Comparison of ENCODE assay signal across 8 mouse cellular contexts in the genomic region with DNA sequence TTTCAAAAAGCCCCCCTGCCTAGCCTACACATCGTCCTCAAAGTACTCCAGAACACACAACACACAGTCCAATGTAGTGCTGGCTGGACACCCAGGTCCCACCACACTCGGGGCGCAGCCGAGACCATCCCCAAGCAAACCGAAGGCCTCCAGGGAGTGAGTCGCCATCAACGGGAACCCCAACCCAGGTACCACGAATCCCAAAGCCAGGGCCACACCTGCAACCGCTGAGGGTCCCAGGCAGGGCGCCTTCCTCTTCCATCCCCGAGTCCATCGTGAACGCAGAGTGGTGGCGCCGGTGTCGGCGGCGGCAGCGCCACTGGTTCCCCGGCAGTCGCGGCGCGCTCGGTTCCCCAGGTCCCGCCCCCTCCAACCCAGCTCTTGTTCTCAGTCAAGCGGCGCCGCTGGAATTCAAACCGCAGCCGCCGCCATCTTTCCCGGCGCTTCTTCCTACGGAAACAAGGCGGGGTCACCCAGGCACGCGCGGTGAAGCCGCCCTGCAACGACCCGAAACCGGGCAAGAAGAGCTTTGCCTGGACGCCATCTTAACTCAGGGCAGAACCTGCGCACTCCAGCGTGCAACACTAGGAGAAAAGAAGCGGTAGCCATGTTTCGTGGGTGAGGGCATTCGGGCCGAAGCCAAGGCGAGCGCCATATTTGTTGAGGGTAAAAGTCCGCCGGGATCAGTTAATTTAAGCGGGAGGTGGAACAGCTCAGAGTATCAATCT. TPM values are rescaled to one million over a fixed set of nuclear protein-coding genes. Genes with fewer than 3 reads are reported as not detected.
A peak's percentile ranks its signal among the peaks of the same experiment; 100 is the strongest.
DNase-seq lines count a peak whose midpoint lies in the region; ATAC-seq and TF ChIP-seq lines count a peak whose summit lies in the region.

A gene (minus strand): TSS at position 450 of the 728 bp plus-strand sequence.

- TF ChIP-seq POLR2A in testis, adult 2 months (IDR thresholded peaks at IDR 0.05; ENCODE audit: control insufficient read depth, low read depth, low read length), result peak; percentile 48; the same call in 1 of the 2 replicates

- H3K4me3 ChIP-seq in E14TG2a.4 (replicated peaks; ENCODE audit: low read length), result peak within 1 kb of the TSS; percentile 92
- peak within 1 kb of the TSS; percentile 79 for H3K4me3 ChIP-seq in forebrain, embryonic 12.5 days (replicated peaks)
- H3K4me3 ChIP-seq in heart, postnatal 0 days (ENCODE audit: low read depth, low read length), result peak within 1 kb of the TSS; percentile 72
- H3K4me3 ChIP-seq in liver, embryonic 16.5 days (ENCODE audit: low read depth, low read length), result peak within 1 kb of the TSS; percentile 94
- peak within 1 kb of the TSS; percentile 66 for H3K4me3 ChIP-seq in neural tube, embryonic 13.5 days
- H3K4me3 ChIP-seq in testis, adult 2 months (ENCODE audit: control insufficient read depth, low read depth, low read length), result peak within 1 kb of the TSS; percentile 91

- H3K4me1 ChIP-seq in E14TG2a.4 (replicated peaks; ENCODE audit: low read depth, low read length), result peaks cover 29% of the 10 kb centered on the region
- peaks cover 42% of the 10 kb centered on the region for H3K4me1 ChIP-seq in forebrain, embryonic 12.5 days
- 0 out of 2 replicates have a peak, but pooled peaks cover 8% of the 10 kb centered on the region for H3K4me1 ChIP-seq in heart, postnatal 0 days (ENCODE audit: control insufficient read depth, insufficient read depth)
- peaks cover 10% of the 10 kb centered on the region for H3K4me1 ChIP-seq in liver, embryonic 16.5 days (ENCODE audit: control insufficient read depth, low read depth, low read length)
- H3K4me1 ChIP-seq in neural tube, embryonic 13.5 days (replicated peaks), result peaks cover 37% of the 10 kb centered on the region
- H3K4me1 ChIP-seq in testis, adult 2 months (ENCODE audit: control insufficient read depth, insufficient read depth, low read length), result no peaks in the 10 kb centered on the region; the same call in 1 of the 2 replicates

- under 1% methylated on average over 55 of the region's 55 CpGs for WGBS in forebrain, embryonic 12.5 days
- WGBS in heart, postnatal 0 days, result under 1% methylated on average over 54 of the region's 55 CpGs
- WGBS in liver, embryonic 16.5 days (ENCODE audit: insufficient replicate concordance), result under 1% methylated on average over 55 of the region's 55 CpGs
- WGBS in neural tube, embryonic 13.5 days, result under 1% methylated on average over 55 of the region's 55 CpGs

- no peaks in the 10 kb centered on the region for H3K27me3 ChIP-seq in E14TG2a.4 (ENCODE audit: insufficient read depth, low read length)
- H3K27me3 ChIP-seq in forebrain, embryonic 12.5 days, result no peaks in the 10 kb centered on the region
- H3K27me3 ChIP-seq in heart, postnatal 0 days (ENCODE audit: control insufficient read depth, insufficient read depth, low read length), result no peaks in the 10 kb centered on the region
- H3K27me3 ChIP-seq in liver, embryonic 16.5 days (ENCODE audit: control insufficient read depth, insufficient read depth, low read depth, low read length), result no peaks in the 10 kb centered on the region
- no peaks in the 10 kb centered on the region for H3K27me3 ChIP-seq in neural tube, embryonic 13.5 days
- no peaks in the 10 kb centered on the region for H3K27me3 ChIP-seq in testis, adult 2 months (ENCODE audit: control insufficient read depth, insufficient read depth, low read length)

- H3K4me2 ChIP-seq in forebrain, embryonic 12.5 days, result peak within 1 kb of the TSS; percentile 63
- H3K4me2 ChIP-seq in heart, postnatal 0 days (ENCODE audit: low read depth, low read length), result peak within 1 kb of the TSS; percentile 85
- H3K4me2 ChIP-seq in liver, embryonic 16.5 days (ENCODE audit: low read depth, low read length), result peak within 1 kb of the TSS; percentile 75
- peak within 1 kb of the TSS; percentile 70 for H3K4me2 ChIP-seq in neural tube, embryonic 13.5 days

- no peaks in the 10 kb centered on the region for H3K9me3 ChIP-seq in E14TG2a.4 (ENCODE audit: low read length)
- no peaks in the 10 kb centered on the region for H3K9me3 ChIP-seq in forebrain, embryonic 12.5 days
- no peaks in the 10 kb centered on the region for H3K9me3 ChIP-seq in heart, postnatal 0 days (replicated peaks; ENCODE audit: control insufficient read depth, low read length)
- H3K9me3 ChIP-seq in liver, embryonic 16.5 days (replicated peaks; ENCODE audit: control insufficient read depth, low read length), result no peaks in the 10 kb centered on the region
- H3K9me3 ChIP-seq in neural tube, embryonic 13.5 days, result no peaks in the 10 kb centered on the region

- peak within 1 kb of the TSS; percentile 80 for H3K9ac ChIP-seq in forebrain, embryonic 12.5 days
- H3K9ac ChIP-seq in heart, postnatal 0 days (replicated peaks; ENCODE audit: low read depth, low read length), result peak within 1 kb of the TSS; percentile 74
- peak within 1 kb of the TSS; percentile 94 for H3K9ac ChIP-seq in liver, embryonic 16.5 days (ENCODE audit: low read depth, low read length)
- peak within 1 kb of the TSS; percentile 86 for H3K9ac ChIP-seq in neural tube, embryonic 13.5 days

- peak; percentile 98 for ATAC-seq in forebrain, embryonic 12.5 days (ENCODE audit: low FRiP score)
- peak; percentile 100 for ATAC-seq in heart, postnatal 0 days (ENCODE audit: insufficient read depth, low read depth)
- peak; percentile 99 for ATAC-seq in liver, embryonic 16.5 days (ENCODE audit: low read depth)
- peak; percentile 97 for ATAC-seq in neural tube, embryonic 13.5 days (ENCODE audit: low read depth)

- peak; percentile 63; the same call in 1 of the 2 replicates for TF ChIP-seq EP300 in heart, postnatal 0 days (IDR thresholded peaks at IDR 0.05; ENCODE audit: low read depth)

- TF ChIP-seq CTCF in E14TG2a.4 (conservative IDR thresholded peaks at IDR 0.05; ENCODE audit: low read length), result no peak
- TF ChIP-seq CTCF in heart, postnatal 0 days (IDR thresholded peaks at IDR 0.05; ENCODE audit: low read depth), result no peak
- no peak for TF ChIP-seq CTCF in testis, adult 2 months (IDR thresholded peaks at IDR 0.05; ENCODE audit: control insufficient read depth, insufficient read depth, insufficient replicate concordance, low read depth, low read length)

- peak; percentile 94 for DNase-seq in c-Kit-positive CD71-positive TER-119-positive erythroid progenitor cells, embryonic 14.5 days (ENCODE audit: low spot score)
- DNase-seq in heart, postnatal 0 days (ENCODE audit: low spot score), result peak; percentile 98
- peak; percentile 96 to 98 for DNase-seq in kidney, postnatal 4 days

- peak within 1 kb of the TSS; percentile 87 for H3K27ac ChIP-seq in forebrain, embryonic 12.5 days
- peak within 1 kb of the TSS; percentile 21 for H3K27ac ChIP-seq in heart, postnatal 0 days (ENCODE audit: low read depth)
- peak within 1 kb of the TSS; percentile 55 for H3K27ac ChIP-seq in liver, embryonic 16.5 days (ENCODE audit: low read length)
- H3K27ac ChIP-seq in neural tube, embryonic 13.5 days (replicated peaks), result peak within 1 kb of the TSS; percentile 75
- peak within 1 kb of the TSS; percentile 93 for H3K27ac ChIP-seq in testis, adult 2 months (ENCODE audit: control insufficient read depth, insufficient read depth, low read depth, low read length)

- peaks cover 27% of the 10 kb centered on the region for H3K36me3 ChIP-seq in E14TG2a.4 (ENCODE audit: insufficient read depth, low read length)
- no peaks in the 10 kb centered on the region for H3K36me3 ChIP-seq in forebrain, embryonic 12.5 days (replicated peaks)
- H3K36me3 ChIP-seq in heart, postnatal 0 days (replicated peaks; ENCODE audit: control insufficient read depth, insufficient read depth, low read length), result no peaks in the 10 kb centered on the region
- H3K36me3 ChIP-seq in liver, embryonic 16.5 days (ENCODE audit: control insufficient read depth, insufficient read depth), result no peaks in the 10 kb centered on the region
- H3K36me3 ChIP-seq in neural tube, embryonic 13.5 days, result no peaks in the 10 kb centered on the region
- no peaks in the 10 kb centered on the region for H3K36me3 ChIP-seq in testis, adult 2 months (ENCODE audit: control insufficient read depth, insufficient read depth, low read length)

RNA-seq across cellular contexts. Expression of the gene that starts here (rescaled TPM):
- polyA plus RNA-seq in forebrain, embryonic 12.5 days (2016; fragmentation: Nextera tagmentation; extraction: Ambion mirVana), result 28.5 and 29.2 TPM in 2 replicates
- 4.7 and 6.1 TPM in 2 replicates for total RNA-seq in heart, postnatal 0 days (2014; rRNA removed; ENCODE audit: low replicate concordance)
- polyA plus RNA-seq in heart, postnatal 0 days (2015; fragmentation: Nextera tagmentation; extraction: Ambion mirVana), result 2.8 TPM in 2 replicates
- 6.3 and 6.5 TPM in 2 replicates for polyA plus RNA-seq in liver, embryonic 16.5 days (2015; fragmentation: Nextera tagmentation; extraction: Ambion mirVana)
- 9.8 and 10.6 TPM in 2 replicates for polyA plus RNA-seq in neural tube, embryonic 13.5 days (2015; fragmentation: Nextera tagmentation; extraction: Ambion mirVana)
- 73.1 and 76.1 TPM in 2 replicates for polyA plus RNA-seq in testis, adult 2 months (2012; rRNA removed)

Comparison
In these comparisons a context has a peak if more than half of its experiments do, and no peak if none do; other contexts are left out.
1. Peak in every context shown above with its lines: DNase-seq, ATAC-seq, H3K4me3 ChIP-seq and H3K27ac ChIP-seq.
2. H3K27ac ChIP-seq: peak in every context shown above with its lines; median percentile 93 in testis, adult 2 months; 87 in forebrain, embryonic 12.5 days; 75 in neural tube, embryonic 13.5 days; 55 in liver, embryonic 16.5 days; 21 in heart, postnatal 0 days.